Comparison of ENCODE assay signal across 21 mouse cellular contexts in the genomic region with DNA sequence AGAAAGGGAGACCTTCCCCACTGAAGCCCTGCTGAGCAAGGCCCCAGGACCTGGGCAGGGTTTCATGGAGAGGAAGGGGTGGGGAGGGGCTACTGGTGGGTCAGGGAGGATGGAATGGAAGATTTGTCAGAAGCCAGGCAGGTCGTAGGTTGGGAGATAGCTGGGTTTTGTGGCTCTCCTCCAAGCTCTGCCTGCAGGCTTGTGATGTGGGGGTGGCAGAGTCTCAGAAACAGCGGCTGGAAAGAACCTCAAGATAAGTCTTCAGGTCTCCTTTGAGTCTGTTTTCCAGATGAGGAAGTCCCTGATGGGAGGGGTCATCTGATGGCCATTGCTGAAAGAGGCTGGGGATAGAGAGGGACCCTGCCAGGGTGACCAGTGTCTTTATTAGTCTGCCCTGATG. TPM values are rescaled to one million over a fixed set of nuclear protein-coding genes. Genes with fewer than 3 reads are reported as not detected.
DNase-seq lines count a peak whose midpoint lies in the region; ATAC-seq and TF ChIP-seq lines count a peak whose summit lies in the region.
"Had no signal": no experiment of that assay in that cellular context is flagged by ENCODE, and none has a peak within 500 bp of the region (broad histone marks: within the 10 kb centered on the region; RNA-seq: fewer than 3 reads in every experiment).

No protein-coding gene starts in this region.

- no peak for TF ChIP-seq CTCF in gastrocnemius, adult 2 months (IDR thresholded peaks at IDR 0.05)

- intact Hi-C loops in heart, postnatal 36 days (cut with DNase I), result no loop called here
- intact Hi-C loops in gastrocnemius, adult 2 months (cut with DNase I), result no loop called here

- no peaks in the 10 kb centered on the region for H3K9me3 ChIP-seq in heart, embryonic 10.5 days
- no peaks in the 10 kb centered on the region for H3K9me3 ChIP-seq in heart, embryonic 14.5 days (ENCODE audit: control insufficient read depth, low read length)
- no peaks in the 10 kb centered on the region for H3K9me3 ChIP-seq in midbrain, embryonic 11.5 days (ENCODE audit: control insufficient read depth, low read length)
- H3K9me3 ChIP-seq in midbrain, embryonic 13.5 days, result no peaks in the 10 kb centered on the region
- H3K9me3 ChIP-seq: embryonic facial prominence, embryonic 13.5 days; forebrain, embryonic 12.5 days; hindbrain, embryonic 15.5 days had no signal

- 18% methylated on average over 2 of the region's 2 CpGs for WGBS in heart, embryonic 10.5 days
- WGBS in heart, embryonic 14.5 days, result 25% methylated on average over 2 of the region's 2 CpGs
- WGBS in midbrain, embryonic 11.5 days, result 79% methylated on average over 2 of the region's 2 CpGs
- 79% methylated on average over 2 of the region's 2 CpGs for WGBS in midbrain, embryonic 13.5 days

- no peak for DNase-seq in heart, embryonic 10.5 days (ENCODE audit: low spot score)
- no peak for DNase-seq in heart, postnatal 36 days
- no peak for DNase-seq in heart, adult 18-20 months
- peak; percentile 83 for DNase-seq in midbrain, embryonic 11.5 days (ENCODE audit: low spot score, missing footprints)
- DNase-seq in brain, adult 2 months (ENCODE audit: low read depth, low spot score), result peak; percentile 66
- no peak for DNase-seq in gastrocnemius, adult 2 months
- DNase-seq: adrenal gland, postnatal 14 days; cerebellum, adult 18-20 months; cerebellum, adult 9-11 months; cerebellum, postnatal 36 days; gastrocnemius, postnatal 14 days; heart, postnatal 10 days; kidney, adult 2 months had no signal

- 0 out of 2 replicates have a peak, but pooled peaks have one; percentile 9 for ATAC-seq in heart, embryonic 14.5 days (ENCODE audit: insufficient number of reproducible peaks, insufficient read depth, low FRiP score, low read depth)
- no peak for ATAC-seq in midbrain, embryonic 11.5 days (ENCODE audit: low FRiP score)
- ATAC-seq in midbrain, embryonic 13.5 days, result no peak
- ATAC-seq: activated CD4-positive, CD25-positive, alpha-beta regulatory T cell, adult 4 months; forebrain, embryonic 16.5 days; Patski had no signal

- no peak overlapping the region for H3K9ac ChIP-seq in heart, embryonic 14.5 days (ENCODE audit: low read length)
- no peak overlapping the region for H3K9ac ChIP-seq in midbrain, embryonic 11.5 days (ENCODE audit: low read length)
- H3K9ac ChIP-seq in midbrain, embryonic 13.5 days (replicated peaks), result no peak overlapping the region
- H3K9ac ChIP-seq: embryonic facial prominence, embryonic 13.5 days; forebrain, embryonic 12.5 days; hindbrain, embryonic 15.5 days had no signal

- H3K36me3 ChIP-seq in heart, embryonic 10.5 days, result peaks cover 31% of the 10 kb centered on the region
- peaks cover 7% of the 10 kb centered on the region; the same call in 1 of the 2 replicates for H3K36me3 ChIP-seq in heart, embryonic 14.5 days (ENCODE audit: control insufficient read depth, insufficient read depth, low read length)
- H3K36me3 ChIP-seq in midbrain, embryonic 11.5 days (ENCODE audit: control insufficient read depth, insufficient read depth, low read length), result no peaks in the 10 kb centered on the region
- no peaks in the 10 kb centered on the region for H3K36me3 ChIP-seq in midbrain, embryonic 13.5 days
- H3K36me3 ChIP-seq: forebrain, embryonic 12.5 days; hindbrain, embryonic 15.5 days had no signal

- H3K27me3 ChIP-seq in heart, embryonic 10.5 days (ENCODE audit: insufficient read depth, poor library complexity, severe bottlenecking), result no peaks in the 10 kb centered on the region
- H3K27me3 ChIP-seq in heart, embryonic 14.5 days (ENCODE audit: control insufficient read depth, insufficient read depth, low read length), result no peaks in the 10 kb centered on the region
- H3K27me3 ChIP-seq in midbrain, embryonic 11.5 days (ENCODE audit: control insufficient read depth, insufficient read depth, low read length), result no peaks in the 10 kb centered on the region
- no peaks in the 10 kb centered on the region for H3K27me3 ChIP-seq in midbrain, embryonic 13.5 days
- H3K27me3 ChIP-seq: embryonic facial prominence, embryonic 13.5 days; forebrain, embryonic 12.5 days; hindbrain, embryonic 15.5 days; Patski had no signal

- peaks cover 75% of the 10 kb centered on the region for H3K4me1 ChIP-seq in heart, embryonic 10.5 days
- peaks cover 62 to 77% of the 10 kb centered on the region in 2 experiments for H3K4me1 ChIP-seq in heart, embryonic 14.5 days (ENCODE audit: control insufficient read depth in 2 of 2, insufficient read depth in 2 of 2, low read length in 2 of 2)
- H3K4me1 ChIP-seq in midbrain, embryonic 11.5 days (ENCODE audit: control insufficient read depth, insufficient read depth, low read length), result 0 out of 2 replicates have a peak, but pooled peaks cover 3% of the 10 kb centered on the region
- H3K4me1 ChIP-seq in midbrain, embryonic 13.5 days (replicated peaks), result peaks cover 16% of the 10 kb centered on the region

- peak overlapping the region; percentile 30 for H3K27ac ChIP-seq in heart, embryonic 10.5 days
- peak overlapping the region; percentile 30 to 69 for H3K27ac ChIP-seq in heart, embryonic 14.5 days (replicated peaks in 1 of 2; ENCODE audit: control insufficient read depth in 1 of 2, insufficient read depth in 1 of 2, low read depth in 2 of 2, low read length in 2 of 2)
- H3K27ac ChIP-seq in midbrain, embryonic 11.5 days (ENCODE audit: low read depth, low read length), result no peak overlapping the region
- H3K27ac ChIP-seq in midbrain, embryonic 13.5 days, result no peak overlapping the region
- H3K27ac ChIP-seq in gastrocnemius, adult 2 months, result no peak overlapping the region
- H3K27ac ChIP-seq: embryonic facial prominence, embryonic 13.5 days; forebrain, embryonic 12.5 days; hindbrain, embryonic 15.5 days had no signal

- H3K4me3 ChIP-seq in heart, embryonic 10.5 days, result no peak overlapping the region
- H3K4me3 ChIP-seq in heart, embryonic 14.5 days (ENCODE audit: control insufficient read depth in 1 of 2, insufficient read depth in 1 of 2, low read depth in 1 of 2, low read length in 2 of 2), result no peak overlapping the region
- no peak overlapping the region for H3K4me3 ChIP-seq in midbrain, embryonic 11.5 days (ENCODE audit: low read depth, low read length)
- H3K4me3 ChIP-seq in midbrain, embryonic 13.5 days (replicated peaks), result no peak overlapping the region
- H3K4me3 ChIP-seq in gastrocnemius, adult 2 months, result no peak overlapping the region
- H3K4me3 ChIP-seq: embryonic facial prominence, embryonic 13.5 days; forebrain, embryonic 12.5 days; hindbrain, embryonic 15.5 days had no signal

- no peak overlapping the region for H3K4me2 ChIP-seq in heart, embryonic 14.5 days (ENCODE audit: low read length)
- no peak overlapping the region for H3K4me2 ChIP-seq in midbrain, embryonic 11.5 days
- H3K4me2 ChIP-seq in midbrain, embryonic 13.5 days (replicated peaks), result no peak overlapping the region
- H3K4me2 ChIP-seq: embryonic facial prominence, embryonic 13.5 days; forebrain, embryonic 12.5 days; hindbrain, embryonic 15.5 days had no signal

RNA-seq across cellular contexts. Expression of a gene that starts 20.5 kb away (rescaled TPM):
- 29.0 and 29.4 TPM in 2 replicates for polyA plus RNA-seq in heart, embryonic 10.5 days (2016; fragmentation: Nextera tagmentation; extraction: Ambion mirVana)
- total RNA-seq in heart, postnatal 36 days (2021), result 1 to 10 TPM; 5.1 to 9.2 TPM
- polyA plus RNA-seq in heart, embryonic 14.5 days (2014; fragmentation: Nextera tagmentation; extraction: Ambion mirVana), result 13.5 and 14.7 TPM in 2 replicates
- total RNA-seq in heart, adult 18-20 months (2021), result 1 to 10 TPM; 5.2 to 5.8 TPM
- 0.61 and 0.71 TPM in 2 replicates for polyA plus RNA-seq in midbrain, embryonic 11.5 days (2014; fragmentation: Nextera tagmentation; extraction: Ambion mirVana)
- polyA plus RNA-seq in midbrain, embryonic 13.5 days (2015; fragmentation: Nextera tagmentation; extraction: Ambion mirVana), result 0.55 and 0.69 TPM in 2 replicates
- total RNA-seq in gastrocnemius, adult 2 months (2021), result 1 to 10 TPM; 5.3 to 8.3 TPM
- polyA plus RNA-seq: activated CD4-positive, CD25-positive, alpha-beta regulatory T cell, adult 4 months had no signal

Comparison
In these comparisons a context has a peak if more than half of its experiments do, and no peak if none do; other contexts are left out.
1. DNase-seq: peak in midbrain, embryonic 11.5 days (single experiment) and brain, adult 2 months (single experiment); none in heart, embryonic 10.5 days (single experiment), heart, postnatal 36 days (0 of 2), heart, adult 18-20 months (0 of 2) and gastrocnemius, adult 2 months (single experiment).
2. H3K27ac ChIP-seq: peak in heart, embryonic 10.5 days (single experiment) and heart, embryonic 14.5 days (2 of 2); none in midbrain, embryonic 11.5 days (single experiment), midbrain, embryonic 13.5 days (single experiment) and gastrocnemius, adult 2 months (single experiment).